Mouse (Mus musculus) liver, adult 2 months (tissue): ENCODE results near the gene Ankrd45.

Experiments used
- CTCF ChIP-seq: fragments of 200-500 bp; IDR thresholded peaks from 2 replicates; pipeline ENCODE4 v1.5.1; 2011; ENCODE audit warnings: low read depth, low read length, control low read depth
- POLR2A ChIP-seq: fragments of 200-500 bp; IDR thresholded peaks from 2 replicates; pipeline ENCODE4 v1.6.1; 2011; ENCODE audit warnings: low read length, control low read depth; ENCODE audit not compliant: insufficient read depth; ENCODE audit errors: extremely low read depth

DNA sequence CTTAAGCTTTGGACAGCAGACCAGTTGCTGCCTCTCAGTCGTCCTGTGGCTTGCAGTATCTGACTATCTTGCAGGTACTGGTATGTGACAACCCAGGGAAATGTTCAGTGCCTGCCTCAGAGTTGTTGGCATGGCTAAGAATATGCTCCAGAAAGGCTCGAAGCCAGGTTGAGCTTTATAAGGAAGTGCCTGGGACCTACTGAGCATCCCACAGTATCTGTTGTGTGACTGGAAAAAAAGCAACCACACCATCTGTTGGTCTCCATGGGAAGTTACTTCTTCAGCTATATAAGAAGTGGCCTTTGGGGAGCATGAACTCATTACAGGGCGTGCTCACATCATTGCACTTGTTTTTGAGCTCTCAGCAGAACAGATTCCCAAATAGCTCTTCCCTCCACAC is 77.3 kb downstream of the Ankrd45 start:
- TF ChIP-seq POLR2A (no peak), CTCF (no peak)
